In the genomic region with DNA sequence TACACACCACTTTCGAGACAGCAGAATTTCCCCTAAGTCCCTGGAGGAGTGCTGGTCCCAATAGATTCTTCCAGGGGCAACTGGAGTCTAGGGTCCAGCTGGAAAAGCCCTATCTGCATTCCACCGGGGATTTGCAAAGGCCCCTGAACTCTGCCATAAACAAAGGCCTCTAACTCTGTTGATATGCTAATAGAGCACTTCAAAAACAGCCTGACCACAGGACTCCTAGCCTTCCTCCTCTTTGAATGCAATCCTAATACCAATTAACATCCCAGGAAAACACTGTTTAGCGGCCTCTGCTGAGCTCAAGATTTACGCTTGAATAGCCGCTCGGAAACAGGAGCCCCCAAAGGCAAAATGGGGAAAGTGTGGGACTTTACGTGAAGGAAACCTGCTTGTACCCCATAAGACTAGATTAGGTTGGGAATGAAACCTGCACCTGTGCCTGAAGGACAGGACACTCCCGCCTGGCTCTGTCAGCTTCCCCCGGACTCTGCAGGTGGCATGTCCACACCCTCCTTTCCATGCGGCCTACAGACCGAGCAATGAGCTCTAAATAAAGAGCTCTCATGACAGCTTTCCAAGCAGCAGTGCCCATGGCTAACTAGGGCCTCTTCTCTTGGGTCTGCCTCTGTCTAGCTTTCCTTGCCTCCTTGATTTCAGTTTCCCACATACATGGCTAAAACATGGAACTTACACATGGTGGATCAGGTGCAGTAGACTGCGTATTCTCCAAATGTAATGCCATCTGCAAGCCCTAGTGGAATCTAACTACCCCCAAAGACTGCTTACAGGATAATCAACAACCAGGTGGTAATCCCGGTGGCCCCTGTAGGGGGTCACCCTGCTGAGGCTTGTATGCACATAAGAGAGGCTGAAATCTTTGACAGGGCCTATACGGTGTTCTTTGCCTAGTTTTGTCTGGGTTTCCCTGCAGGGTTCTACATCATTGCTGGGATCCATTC, we compare ENCODE assay signal across 14 mouse cellular contexts. TPM values are rescaled to one million over a fixed set of nuclear protein-coding genes. Genes with fewer than 3 reads are reported as not detected.
A peak's percentile ranks its signal among the peaks of the same experiment; 100 is the strongest.
DNase-seq lines count a peak whose midpoint lies in the region; TF ChIP-seq lines count a peak whose summit lies in the region.
"Had no signal": no experiment of that assay in that cellular context is flagged by ENCODE, and none has a peak within 500 bp of the region (broad histone marks: within the 10 kb centered on the region; RNA-seq: fewer than 3 reads in every experiment).

No protein-coding gene starts in this region.

- 5% methylated on average over 14 of the region's 14 CpGs for WGBS in forebrain, embryonic 10.5 days

- intact Hi-C loops in left cerebral cortex, postnatal 4 days (cut with DNase I): no loop called here

- H3K9me3 ChIP-seq in forebrain, embryonic 10.5 days: no peaks in the 10 kb centered on the region
- H3K9me3 ChIP-seq: G1E; limb, embryonic 13.5 days had no signal

- H3K27me3 ChIP-seq in forebrain, embryonic 10.5 days (ENCODE audit: poor library complexity, severe bottlenecking): peaks cover 16% of the 10 kb centered on the region; the same call in 1 of the 2 replicates

- no peak overlapping the region for H3K4me3 ChIP-seq in layer of hippocampus, adult 2 months
- H3K4me3 ChIP-seq in forebrain, embryonic 10.5 days: peak overlapping the region; percentile 36
- H3K4me3 ChIP-seq: erythroblast, embryonic 14.5 days; limb, embryonic 13.5 days had no signal

- no peaks in the 10 kb centered on the region for H3K36me3 ChIP-seq in forebrain, embryonic 10.5 days (replicated peaks)
- H3K36me3 ChIP-seq: G1E; limb, embryonic 13.5 days had no signal

- DNase-seq in layer of hippocampus, adult 2 months (ENCODE audit: low spot score in 2 of 2): no peak
- DNase-seq in layer of hippocampus, adult 8-10 months (ENCODE audit: low spot score in 2 of 2): no peak
- peak; percentile 78 for DNase-seq in forebrain, embryonic 10.5 days (ENCODE audit: extremely low spot score, low spot score)
- peak; percentile 47 for DNase-seq in mesoderm, embryonic 11.5 days (ENCODE audit: low read depth, low spot score)
- DNase-seq in retina, postnatal 1 day: peak; percentile 37
- DNase-seq in left cerebral cortex, postnatal 4 days: no peak
- DNase-seq in urinary bladder, postnatal 25 days (ENCODE audit: low spot score): no peak
- no peak for DNase-seq in c-Kit-positive CD71-positive TER-119-positive erythroid progenitor cells, embryonic 14.5 days (ENCODE audit: low spot score)
- DNase-seq: adrenal gland, adult 8-10 months; cerebellum, adult 18-20 months; kidney, postnatal 36 days had no signal

- H3K4me1 ChIP-seq in forebrain, embryonic 10.5 days: peaks cover 75% of the 10 kb centered on the region

- H3K27ac ChIP-seq in layer of hippocampus, adult 2 months: peak overlapping the region; percentile 43; the same call in 1 of the 2 replicates
- H3K27ac ChIP-seq in forebrain, embryonic 10.5 days: peak overlapping the region; percentile 89
- H3K27ac ChIP-seq: limb, embryonic 13.5 days had no signal

- TF ChIP-seq CTCF in layer of hippocampus, adult 2 months (conservative IDR thresholded peaks at IDR 0.05): no peak

RNA-seq across cellular contexts. Expression of a gene that starts 32.9 kb away (rescaled TPM):
- total RNA-seq in layer of hippocampus, adult 2 months (2021): 10 to 100 TPM; 27.6 to 27.7 TPM
- total RNA-seq in layer of hippocampus, adult 8-10 months (2022): 10 to 100 TPM; 31.3 to 41.3 (median 34.3) TPM
- 21.8 and 22.3 TPM in 2 replicates for polyA plus RNA-seq in forebrain, embryonic 10.5 days (2016; fragmentation: Nextera tagmentation; extraction: Ambion mirVana)
- total RNA-seq in left cerebral cortex, postnatal 4 days (2021): 10 to 100 TPM; 82.8 to 83.3 TPM
- polyA plus RNA-seq: G1E had no signal

Comparison
In these comparisons a context has a peak if more than half of its experiments do, and no peak if none do; other contexts are left out.
1. DNase-seq: peak in forebrain, embryonic 10.5 days (single experiment), mesoderm, embryonic 11.5 days (single experiment) and retina, postnatal 1 day (single experiment); none in layer of hippocampus, adult 2 months (0 of 2), layer of hippocampus, adult 8-10 months (0 of 2), left cerebral cortex, postnatal 4 days (single experiment), urinary bladder, postnatal 25 days (single experiment) and c-Kit-positive CD71-positive TER-119-positive erythroid progenitor cells, embryonic 14.5 days (single experiment).